Mouse (Mus musculus): Measurements from ENCODE around the gene Gm14124. TPM values are rescaled to one million over a fixed set of nuclear protein-coding genes. Genes with fewer than 3 reads are reported as not detected.
"Not testable (repeated sequence)": the region's sequence is repeated elsewhere in the genome, so short reads cannot be mapped to it uniquely, and the experiment has no call there.

Gene Gm14124
- polyA plus RNA-seq (2015; fragmentation: Nextera tagmentation; extraction: Ambion mirVana) = 0.06 and 0.10 TPM in 2 replicates

GRCm38 (mm10) chr2:150257291-150257690 lies at the start of gene Gm14124:
Gene Gm14124, plus strand, starts transcription at chr2:150257517.
- H3K9me3 ChIP-seq (replicated peaks); H3K36me3 ChIP-seq; H3K4me3 ChIP-seq (replicated peaks); H3K4me2 ChIP-seq; H3K9ac ChIP-seq (replicated peaks); ATAC-seq (ENCODE audit: low FRiP score); H3K27me3 ChIP-seq (replicated peaks); H3K4me1 ChIP-seq; H3K27ac ChIP-seq (replicated peaks): not testable (repeated sequence)
- WGBS = 86% methylated on average over 4 of the region's 4 CpGs

GRCm38 (mm10) chr2:150217600-150218362 lies 39.5 kb upstream of the Gm14124 start, which contains the start of gene Zfp937:
Gene Zfp937, plus strand, starts transcription at chr2:150218073.
- H3K4me3 ChIP-seq (replicated peaks) = peak within 1 kb of the TSS; percentile 49
- 3% methylated on average over 15 of the region's 15 CpGs for WGBS
- H3K27ac ChIP-seq (replicated peaks) = peak within 1 kb of the TSS; percentile 65
- not testable (repeated sequence) for H3K4me1 ChIP-seq; H3K36me3 ChIP-seq; H3K9me3 ChIP-seq (replicated peaks); H3K27me3 ChIP-seq (replicated peaks)
- peak within 1 kb of the TSS; percentile 48 for H3K9ac ChIP-seq (replicated peaks)
- peak; percentile 100 for ATAC-seq (ENCODE audit: low FRiP score)
- H3K4me2 ChIP-seq = peak within 1 kb of the TSS; percentile 57

- H3K36me3 ChIP-seq; H3K9me3 ChIP-seq (replicated peaks); H3K27me3 ChIP-seq (replicated peaks); H3K4me1 ChIP-seq; ATAC-seq (ENCODE audit: low FRiP score): not testable (repeated sequence)
- Histone ChIP-seq H3K4me2 (peak overlapping the region; percentile 57), H3K27ac (replicated peaks) (peak overlapping the region; percentile 65), H3K9ac (replicated peaks) (peak overlapping the region; percentile 48), H3K4me3 (replicated peaks) (peak overlapping the region; percentile 49)
- WGBS = 15% methylated on average over 4 of the region's 4 CpGs
Observed at GRCm38 (mm10) chr2:150218363-150218725, 39.0 kb upstream of the Gm14124 start.

- H3K9ac ChIP-seq (replicated peaks); H3K27me3 ChIP-seq (replicated peaks); H3K4me1 ChIP-seq; H3K9me3 ChIP-seq (replicated peaks); ATAC-seq (ENCODE audit: low FRiP score); H3K27ac ChIP-seq (replicated peaks); H3K4me2 ChIP-seq; H3K4me3 ChIP-seq (replicated peaks); H3K36me3 ChIP-seq: not testable (repeated sequence)
Observed at GRCm38 (mm10) chr2:150223263-150223662, 34.1 kb upstream of the Gm14124 start.

GRCm38 (mm10) chr2:150243211-150243610 lies 14.1 kb upstream of the Gm14124 start:
- peaks cover 26% of the 10 kb centered on the region for H3K36me3 ChIP-seq
- no peak overlapping the region for H3K4me2 ChIP-seq
- no peak overlapping the region for H3K4me3 ChIP-seq (replicated peaks)
- H3K9ac ChIP-seq (replicated peaks) = no peak overlapping the region
- H3K27ac ChIP-seq (replicated peaks) = no peak overlapping the region
- WGBS = 95% methylated on average over 2 of the region's 2 CpGs
- H3K9me3 ChIP-seq (replicated peaks) = peaks cover 31% of the 10 kb centered on the region
- no peaks in the 10 kb centered on the region for H3K4me1 ChIP-seq
- H3K27me3 ChIP-seq (replicated peaks) = no peaks in the 10 kb centered on the region
- ATAC-seq (ENCODE audit: low FRiP score) = no peak

GRCm38 (mm10) chr2:150255491-150255890 lies 1.8 kb upstream of the Gm14124 start, which contains the start of gene Gm21994:
Gene Gm21994, minus strand, starts transcription at chr2:150255591.
- not testable (repeated sequence) for H3K9ac ChIP-seq (replicated peaks); H3K27me3 ChIP-seq (replicated peaks); H3K4me1 ChIP-seq; H3K4me3 ChIP-seq (replicated peaks); ATAC-seq (ENCODE audit: low FRiP score); H3K27ac ChIP-seq (replicated peaks); H3K4me2 ChIP-seq; H3K36me3 ChIP-seq; H3K9me3 ChIP-seq (replicated peaks)
- 59% methylated on average over 2 of the region's 2 CpGs for WGBS

GRCm38 (mm10) chr2:150256861-150257260 lies 456 bp upstream of the Gm14124 start:
- not testable (repeated sequence) for H3K9ac ChIP-seq (replicated peaks); H3K36me3 ChIP-seq; H3K27ac ChIP-seq (replicated peaks); ATAC-seq (ENCODE audit: low FRiP score); H3K4me2 ChIP-seq; H3K27me3 ChIP-seq (replicated peaks); H3K4me1 ChIP-seq; H3K4me3 ChIP-seq (replicated peaks); H3K9me3 ChIP-seq (replicated peaks)
- WGBS = 64% methylated on average over 2 of the region's 2 CpGs

GRCm38 (mm10) chr2:150293669-150294068 lies 36.4 kb downstream of the Gm14124 start:
- Histone ChIP-seq H3K27ac (replicated peaks) (no peak overlapping the region), H3K4me1 (no peaks in the 10 kb centered on the region), H3K4me2 (no peak overlapping the region), H3K9me3 (replicated peaks) (no peaks in the 10 kb centered on the region), H3K27me3 (replicated peaks) (no peaks in the 10 kb centered on the region), H3K36me3 (no peaks in the 10 kb centered on the region), H3K9ac (replicated peaks) (no peak overlapping the region), H3K4me3 (replicated peaks) (no peak overlapping the region)
- ATAC-seq (ENCODE audit: low FRiP score) = no peak
- 91% methylated on average over 6 of the region's 6 CpGs for WGBS

- 32% methylated on average over 1 of the region's 1 CpGs for WGBS
- Histone ChIP-seq H3K9ac (replicated peaks) (no peak overlapping the region), H3K9me3 (replicated peaks) (no peaks in the 10 kb centered on the region), H3K4me2 (no peak overlapping the region), H3K27me3 (replicated peaks) (no peaks in the 10 kb centered on the region), H3K4me3 (replicated peaks) (no peak overlapping the region), H3K36me3 (no peaks in the 10 kb centered on the region), H3K4me1 (no peaks in the 10 kb centered on the region), H3K27ac (replicated peaks) (no peak overlapping the region)
- no peak for ATAC-seq (ENCODE audit: low FRiP score)
Observed at GRCm38 (mm10) chr2:150299096-150299495, 41.8 kb downstream of the Gm14124 start.

- Histone ChIP-seq H3K27me3 (replicated peaks) (no peaks in the 10 kb centered on the region), H3K9ac (replicated peaks) (no peak overlapping the region), H3K9me3 (replicated peaks) (no peaks in the 10 kb centered on the region), H3K4me2 (no peak overlapping the region), H3K27ac (replicated peaks) (no peak overlapping the region), H3K4me1 (peaks cover 3% of the 10 kb centered on the region; the same call in 1 of the 2 replicates), H3K36me3 (no peaks in the 10 kb centered on the region), H3K4me3 (replicated peaks) (no peak overlapping the region)
- WGBS = 90% methylated on average over 10 of the region's 10 CpGs
- no peak for ATAC-seq (ENCODE audit: low FRiP score)
Observed at GRCm38 (mm10) chr2:150307183-150307773, 50.0 kb downstream of the Gm14124 start.

GRCm38 (mm10) chr2:150310952-150311884 lies 53.9 kb downstream of the Gm14124 start:
- H3K9me3 ChIP-seq (replicated peaks); H3K4me1 ChIP-seq; H3K36me3 ChIP-seq; H3K27me3 ChIP-seq (replicated peaks): not testable (repeated sequence)
- Histone ChIP-seq H3K4me2 (peak overlapping the region; percentile 78), H3K27ac (replicated peaks) (peak overlapping the region; percentile 68; the same call in 1 of the 2 replicates), H3K4me3 (replicated peaks) (peak overlapping the region; percentile 53), H3K9ac (replicated peaks) (peak overlapping the region; percentile 49)
- 15% methylated on average over 19 of the region's 19 CpGs for WGBS
- ATAC-seq (ENCODE audit: low FRiP score) = peak; percentile 99
